Mouse (Mus musculus): ENCODE results near the gene Nr4a1. TPM values are rescaled to one million over a fixed set of nuclear protein-coding genes. Genes with fewer than 3 reads are reported as not detected.

The Nr4a1 gene
- polyA plus RNA-seq, 1 experiment from 2014 or later: 5.1 TPM

GRCm38 (mm10) chr15:101222897-101223482 lies 31.1 kb upstream of the Nr4a1 start:
- ATAC-seq (ENCODE audit: low FRiP score): no peak
- Histone ChIP-seq H3K9me3 (ENCODE audit: control insufficient read depth, low read length) (no peaks in the 10 kb centered on the region), H3K27ac (no peak overlapping the region), H3K4me2 (replicated peaks) (0 out of 2 replicates have a peak overlapping the region, but pooled peaks have one; percentile 93), H3K4me3 (replicated peaks; ENCODE audit: low read length) (no peak overlapping the region), H3K36me3 (replicated peaks; ENCODE audit: control insufficient read depth, insufficient read depth) (no peaks in the 10 kb centered on the region), H3K4me1 (replicated peaks; ENCODE audit: control insufficient read depth, insufficient read depth, low read length) (peaks cover 30% of the 10 kb centered on the region), H3K27me3 (ENCODE audit: control insufficient read depth, insufficient read depth, low read length) (peaks cover 8% of the 10 kb centered on the region), H3K9ac (no peak overlapping the region)
- 42% methylated on average over 13 of the region's 13 CpGs for WGBS
- DNase-seq (ENCODE audit: low spot score): no peak

DNA sequence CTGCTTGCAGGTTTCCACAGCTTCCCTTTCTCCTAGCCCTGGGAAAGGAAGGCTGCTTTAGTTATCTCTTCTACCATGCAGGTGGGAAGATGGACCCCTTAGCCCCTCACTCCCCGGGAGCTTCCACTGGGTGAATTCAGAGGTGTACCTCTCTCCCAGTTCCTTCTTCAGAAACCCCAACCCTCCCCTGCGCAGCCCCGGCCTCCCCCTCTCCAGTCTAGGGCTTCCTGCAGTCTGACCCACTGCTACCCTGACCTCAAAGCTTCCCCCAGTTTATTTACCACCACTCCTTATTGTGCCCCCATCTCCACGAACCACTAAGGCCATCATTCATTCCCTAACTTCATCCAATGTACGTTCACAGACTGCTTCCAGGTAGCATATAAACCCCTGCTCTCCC lies 30.5 kb upstream of the Nr4a1 start:
- H3K4me1 ChIP-seq (replicated peaks; ENCODE audit: control insufficient read depth, insufficient read depth, low read length): peaks cover 34% of the 10 kb centered on the region
- H3K36me3 ChIP-seq (replicated peaks; ENCODE audit: control insufficient read depth, insufficient read depth): no peaks in the 10 kb centered on the region
- ATAC-seq (ENCODE audit: low FRiP score) (peak; percentile 4; the same call in 1 of the 2 replicates), DNase-seq (ENCODE audit: low spot score) (no peak)
- WGBS: 10% methylated on average over 5 of the region's 5 CpGs
- H3K27me3 ChIP-seq (ENCODE audit: control insufficient read depth, insufficient read depth, low read length): peaks cover 8% of the 10 kb centered on the region
- H3K27ac ChIP-seq: no peak overlapping the region
- peak overlapping the region; percentile 93 for H3K4me2 ChIP-seq (replicated peaks)
- H3K4me3 ChIP-seq (replicated peaks; ENCODE audit: low read length): peak overlapping the region; percentile 61
- no peaks in the 10 kb centered on the region for H3K9me3 ChIP-seq (ENCODE audit: control insufficient read depth, low read length)
- peak overlapping the region; percentile 71 for H3K9ac ChIP-seq

DNA sequence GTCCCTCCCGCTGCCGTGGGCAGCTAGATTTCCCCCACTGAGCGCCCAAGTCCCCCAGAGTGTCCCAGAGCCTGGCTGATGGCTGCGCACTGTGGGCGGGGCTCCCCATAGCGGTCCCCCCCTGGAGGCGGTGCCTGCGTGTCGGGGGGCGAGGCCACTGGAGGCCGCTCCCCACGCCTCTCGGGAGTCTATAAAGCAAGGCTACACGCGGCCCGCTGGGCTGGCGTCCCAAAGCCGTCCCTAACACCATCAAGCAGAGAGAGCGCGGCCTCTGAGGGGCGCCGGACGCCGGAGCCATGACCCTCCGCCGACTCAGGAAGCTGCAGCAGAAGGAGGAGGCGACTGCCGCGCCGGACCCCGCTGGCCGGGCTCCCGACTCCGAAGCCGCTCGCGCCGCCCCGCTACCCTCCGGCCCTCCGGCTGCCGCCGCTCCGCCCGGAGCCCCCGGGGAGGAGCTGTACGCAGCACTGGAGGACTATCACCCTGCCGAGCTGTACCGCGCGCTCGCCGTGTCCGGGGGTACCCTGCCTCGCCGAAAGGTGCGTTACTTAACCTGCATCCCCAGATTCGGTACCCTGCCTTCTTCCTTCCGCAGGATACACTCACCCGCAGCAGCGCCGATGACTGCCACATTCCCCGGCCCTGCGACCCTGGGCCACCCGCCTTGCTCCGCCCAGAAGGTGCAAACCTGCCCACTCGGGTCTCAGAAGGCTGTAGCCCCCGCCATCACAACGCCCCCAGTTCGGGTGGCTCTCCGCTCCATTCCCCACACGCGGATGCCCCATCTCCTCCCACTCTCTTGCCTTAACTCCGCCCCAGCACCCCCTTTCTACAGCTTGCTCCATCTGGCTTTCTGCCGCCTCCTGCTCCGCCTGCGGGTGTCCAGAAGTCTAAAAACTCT lies 29.8 kb upstream of the Nr4a1 start, which contains the start of gene Grasp:
TSS of gene Grasp (plus strand) at position 183 of the 901 bp plus-strand sequence.
- Histone ChIP-seq H3K4me2 (replicated peaks) (peak within 1 kb of the TSS; percentile 93), H3K27me3 (ENCODE audit: control insufficient read depth, insufficient read depth, low read length) (peaks cover 8% of the 10 kb centered on the region), H3K4me3 (replicated peaks; ENCODE audit: low read length) (peak within 1 kb of the TSS; percentile 61), H3K9me3 (ENCODE audit: control insufficient read depth, low read length) (no peaks in the 10 kb centered on the region), H3K27ac (peak within 1 kb of the TSS; percentile 40; the same call in 1 of the 2 replicates), H3K4me1 (replicated peaks; ENCODE audit: control insufficient read depth, insufficient read depth, low read length) (peaks cover 34% of the 10 kb centered on the region), H3K9ac (peak within 1 kb of the TSS; percentile 71), H3K36me3 (replicated peaks; ENCODE audit: control insufficient read depth, insufficient read depth) (0 out of 2 replicates have a peak, but pooled peaks cover 3% of the 10 kb centered on the region)
- WGBS: under 1% methylated on average over 76 of the region's 77 CpGs
- DNase-seq (ENCODE audit: low spot score) (peak; percentile 61), ATAC-seq (ENCODE audit: low FRiP score) (peak; percentile 74)

- Histone ChIP-seq H3K4me1 (replicated peaks; ENCODE audit: control insufficient read depth, insufficient read depth, low read length) (peaks cover 34% of the 10 kb centered on the region), H3K4me2 (replicated peaks) (peak overlapping the region; percentile 93), H3K27ac (peak overlapping the region; percentile 40; the same call in 1 of the 2 replicates), H3K9ac (peak overlapping the region; percentile 71), H3K27me3 (ENCODE audit: control insufficient read depth, insufficient read depth, low read length) (peaks cover 8% of the 10 kb centered on the region), H3K9me3 (ENCODE audit: control insufficient read depth, low read length) (no peaks in the 10 kb centered on the region), H3K36me3 (replicated peaks; ENCODE audit: control insufficient read depth, insufficient read depth) (0 out of 2 replicates have a peak, but pooled peaks cover 6% of the 10 kb centered on the region), H3K4me3 (replicated peaks; ENCODE audit: low read length) (peak overlapping the region; percentile 61)
- DNase-seq (ENCODE audit: low spot score) (no peak), ATAC-seq (ENCODE audit: low FRiP score) (no peak)
- 6% methylated on average over 14 of the region's 14 CpGs for WGBS
Measured at GRCm38 (mm10) chr15:101224977-101225376, 29.1 kb upstream of the Nr4a1 start.

DNA sequence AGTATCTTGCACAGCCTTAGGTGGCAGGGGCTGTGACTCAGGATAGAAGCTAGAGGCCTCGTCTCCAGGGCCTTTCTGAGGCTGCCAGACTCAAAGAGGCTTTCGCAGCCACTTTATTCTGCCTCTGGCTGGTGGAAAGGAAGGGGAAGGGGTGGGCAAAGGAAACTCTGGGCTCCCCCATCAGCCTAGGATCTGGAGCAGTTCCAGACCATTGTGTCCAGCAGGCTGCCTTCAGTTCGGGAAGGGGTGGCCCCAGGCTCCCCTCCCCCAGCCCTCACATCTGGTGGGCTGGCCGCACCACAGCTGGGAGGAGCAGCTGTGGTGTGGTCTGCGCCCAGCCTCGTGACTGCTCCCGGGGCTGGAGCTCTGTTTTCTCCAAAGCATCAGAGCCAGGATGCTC lies 26.1 kb upstream of the Nr4a1 start:
- DNase-seq (ENCODE audit: low spot score): no peak
- ATAC-seq (ENCODE audit: low FRiP score): no peak
- no peaks in the 10 kb centered on the region for H3K9me3 ChIP-seq (ENCODE audit: control insufficient read depth, low read length)
- 0 out of 2 replicates have a peak overlapping the region, but pooled peaks have one; percentile 26 for H3K27ac ChIP-seq
- H3K4me2 ChIP-seq (replicated peaks): no peak overlapping the region
- H3K9ac ChIP-seq: no peak overlapping the region
- peaks cover 8% of the 10 kb centered on the region for H3K27me3 ChIP-seq (ENCODE audit: control insufficient read depth, insufficient read depth, low read length)
- peaks cover 21% of the 10 kb centered on the region for H3K4me1 ChIP-seq (replicated peaks; ENCODE audit: control insufficient read depth, insufficient read depth, low read length)
- WGBS: 11% methylated on average over 7 of the region's 7 CpGs
- H3K4me3 ChIP-seq (replicated peaks; ENCODE audit: low read length): no peak overlapping the region
- 0 out of 2 replicates have a peak, but pooled peaks cover 6% of the 10 kb centered on the region for H3K36me3 ChIP-seq (replicated peaks; ENCODE audit: control insufficient read depth, insufficient read depth)

GRCm38 (mm10) chr15:101228866-101229590 lies 25.0 kb upstream of the Nr4a1 start:
- Histone ChIP-seq H3K4me2 (replicated peaks) (no peak overlapping the region), H3K4me1 (replicated peaks; ENCODE audit: control insufficient read depth, insufficient read depth, low read length) (peaks cover 15% of the 10 kb centered on the region), H3K9me3 (ENCODE audit: control insufficient read depth, low read length) (no peaks in the 10 kb centered on the region), H3K27me3 (ENCODE audit: control insufficient read depth, insufficient read depth, low read length) (peaks cover 8% of the 10 kb centered on the region), H3K9ac (no peak overlapping the region), H3K36me3 (replicated peaks; ENCODE audit: control insufficient read depth, insufficient read depth) (0 out of 2 replicates have a peak, but pooled peaks cover 6% of the 10 kb centered on the region), H3K27ac (no peak overlapping the region), H3K4me3 (replicated peaks; ENCODE audit: low read length) (no peak overlapping the region)
- ATAC-seq (ENCODE audit: low FRiP score) (no peak), DNase-seq (ENCODE audit: low spot score) (no peak)
- 90% methylated on average over 21 of the region's 21 CpGs for WGBS

- no peak overlapping the region for H3K4me3 ChIP-seq (replicated peaks; ENCODE audit: low read length)
- H3K27ac ChIP-seq: no peak overlapping the region
- no peaks in the 10 kb centered on the region for H3K9me3 ChIP-seq (ENCODE audit: control insufficient read depth, low read length)
- no peak overlapping the region for H3K9ac ChIP-seq
- DNase-seq (ENCODE audit: low spot score): no peak
- ATAC-seq (ENCODE audit: low FRiP score): no peak
- H3K4me1 ChIP-seq (replicated peaks; ENCODE audit: control insufficient read depth, insufficient read depth, low read length): peaks cover 13% of the 10 kb centered on the region; the same call in 1 of the 2 replicates
- WGBS: 96% methylated on average over 19 of the region's 19 CpGs
- H3K4me2 ChIP-seq (replicated peaks): no peak overlapping the region
- H3K27me3 ChIP-seq (ENCODE audit: control insufficient read depth, insufficient read depth, low read length): no peaks in the 10 kb centered on the region; the same call in 1 of the 2 replicates
- H3K36me3 ChIP-seq (replicated peaks; ENCODE audit: control insufficient read depth, insufficient read depth): 0 out of 2 replicates have a peak, but pooled peaks cover 6% of the 10 kb centered on the region
Measured at GRCm38 (mm10) chr15:101230503-101230902, 23.6 kb upstream of the Nr4a1 start.

GRCm38 (mm10) chr15:101230995-101231647 lies 22.9 kb upstream of the Nr4a1 start:
- WGBS: 84% methylated on average over 23 of the region's 23 CpGs
- Histone ChIP-seq H3K9me3 (ENCODE audit: control insufficient read depth, low read length) (no peaks in the 10 kb centered on the region), H3K4me1 (replicated peaks; ENCODE audit: control insufficient read depth, insufficient read depth, low read length) (peaks cover 16% of the 10 kb centered on the region; the same call in 1 of the 2 replicates), H3K9ac (peak overlapping the region; percentile 38; the same call in 1 of the 2 replicates), H3K4me2 (replicated peaks) (peak overlapping the region; percentile 49), H3K4me3 (replicated peaks; ENCODE audit: low read length) (peak overlapping the region; percentile 7), H3K27me3 (ENCODE audit: control insufficient read depth, insufficient read depth, low read length) (no peaks in the 10 kb centered on the region; the same call in 1 of the 2 replicates), H3K36me3 (replicated peaks; ENCODE audit: control insufficient read depth, insufficient read depth) (0 out of 2 replicates have a peak, but pooled peaks cover 6% of the 10 kb centered on the region), H3K27ac (no peak overlapping the region)
- DNase-seq (ENCODE audit: low spot score): no peak
- no peak for ATAC-seq (ENCODE audit: low FRiP score)
